Mouse (Mus musculus) forebrain, postnatal 0 days (tissue): ENCODE measurements at regions not wholly inside any gene's neighbourhood (a gene's known extent, or its start where the extent isn't known, plus 50 kb on each side); places are given as distances from the start of the nearest gene placed in this dataset.
A peak's percentile ranks its signal among the peaks of the same experiment; 100 is the strongest.

Source experiments
- ATAC-seq: fragments of 200-750 bp; cut with Nextera tagmentation; 2 replicates; pipeline ENCODE4 v1.8.0; 2017; ENCODE audit warnings: mild to moderate bottlenecking, moderate library complexity
- DNase-seq: peaks from one replicate; pipeline ENCODE4 v3.0.0-alpha.2; 2015
- H3K27ac ChIP-seq: fragments of 300-500 bp; sonication (generic); 2 replicates; pipeline ENCODE4 v1.5.1; 2014; ENCODE audit warnings: low read depth, mild to moderate bottlenecking, antibody characterized with exemption, low read length, moderate library complexity, mixed read lengths
- H3K27me3 ChIP-seq: fragments of 300-500 bp; sonication (generic); 2 replicates; pipeline ENCODE4 v1.6.1; 2014; ENCODE audit warnings: mild to moderate bottlenecking, low read length, mixed read lengths; ENCODE audit not compliant: insufficient read depth
- H3K36me3 ChIP-seq: fragments of 300-500 bp; sonication (generic); 2 replicates; pipeline ENCODE4 v1.6.1; 2014; ENCODE audit warnings: mild to moderate bottlenecking, moderate library complexity; ENCODE audit not compliant: insufficient read depth
- H3K4me1 ChIP-seq: fragments of 300-500 bp; sonication (generic); 2 replicates; pipeline ENCODE4 v1.6.1; 2014; ENCODE audit warnings: antibody characterized with exemption; ENCODE audit not compliant: insufficient read depth
- H3K4me2 ChIP-seq: fragments of 300-500 bp; sonication (generic); 2 replicates; pipeline ENCODE4 v1.6.1; 2014; ENCODE audit warnings: low read depth, mild to moderate bottlenecking, moderate library complexity
- H3K4me3 ChIP-seq: fragments of 300-500 bp; sonication (generic); 2 replicates; pipeline ENCODE4 v1.5.1; 2014; ENCODE audit warnings: low read depth, low read length, mixed read lengths
- H3K9ac ChIP-seq: fragments of 300-500 bp; sonication (generic); 2 replicates; pipeline ENCODE4 v1.6.1; 2014; ENCODE audit warnings: mild to moderate bottlenecking
- H3K9me3 ChIP-seq: fragments of 300-500 bp; sonication (generic); 2 replicates; pipeline ENCODE4 v1.6.1; 2016; ENCODE audit warnings: low read length
- CTCF ChIP-seq: sonication (generic); IDR thresholded peaks from 2 replicates; pipeline ENCODE4 v1.5.1; 2016; ENCODE audit warnings: antibody characterized with exemption, control low read depth, low read depth
- WGBS: fragments of 180-500 bp; shearing (Covaris S2); extraction: QIAGEN DNeasy Blood & Tissue Kit; methylation state at CpG from one replicate; pipeline ENCODE4 v1.1.7; 2014; 5-methylcytosine and 5-hydroxymethylcytosine counted together

- Histone ChIP-seq H3K27me3 (no peaks in the 10 kb centered on the region), H3K9me3 (no peaks in the 10 kb centered on the region), H3K4me3 (no peak overlapping the region), H3K27ac (no peak overlapping the region), H3K36me3 (no peaks in the 10 kb centered on the region), H3K4me1 (no peaks in the 10 kb centered on the region), H3K9ac (no peak overlapping the region), H3K4me2 (no peak overlapping the region)
- 16% methylated on average over 1 of the region's 1 CpGs for WGBS
- no peak; the same call in 1 of the 2 replicates for TF ChIP-seq CTCF
- peak; percentile 17 for DNase-seq
- ATAC-seq, result peak; percentile 82
Observed at GRCm38 (mm10) chr9:85439664-85440063, 112.5 kb upstream of the Tent5a start.

GRCm38 (mm10) chr9:85432220-85432619 lies 105.1 kb upstream of the Tent5a start:
- Histone ChIP-seq H3K4me3 (no peak overlapping the region), H3K9me3 (no peaks in the 10 kb centered on the region), H3K27ac (no peak overlapping the region), H3K4me1 (no peaks in the 10 kb centered on the region), H3K9ac (no peak overlapping the region), H3K27me3 (no peaks in the 10 kb centered on the region), H3K36me3 (no peaks in the 10 kb centered on the region), H3K4me2 (no peak overlapping the region)
- DNase-seq, result no peak
- TF ChIP-seq CTCF, result no peak
- no peak for ATAC-seq
- 77% methylated on average over 2 of the region's 2 CpGs for WGBS

- no peak overlapping the region for H3K27ac ChIP-seq
- no peak for ATAC-seq
- H3K4me3 ChIP-seq, result no peak overlapping the region
- H3K4me2 ChIP-seq, result no peak overlapping the region
- TF ChIP-seq CTCF, result no peak
- no peak for DNase-seq
- no peaks in the 10 kb centered on the region for H3K36me3 ChIP-seq
- no peaks in the 10 kb centered on the region for H3K4me1 ChIP-seq
- no peak overlapping the region for H3K9ac ChIP-seq
- 80% methylated on average over 4 of the region's 4 CpGs for WGBS
- no peaks in the 10 kb centered on the region for H3K27me3 ChIP-seq
- no peaks in the 10 kb centered on the region for H3K9me3 ChIP-seq
Observed at GRCm38 (mm10) chr9:85426809-85427208, 99.7 kb upstream of the Tent5a start.

GRCm38 (mm10) chr9:85423908-85424307 lies 96.8 kb upstream of the Tent5a start:
- Histone ChIP-seq H3K4me3 (no peak overlapping the region), H3K9ac (no peak overlapping the region), H3K27me3 (no peaks in the 10 kb centered on the region), H3K4me2 (no peak overlapping the region), H3K36me3 (no peaks in the 10 kb centered on the region), H3K27ac (no peak overlapping the region), H3K9me3 (no peaks in the 10 kb centered on the region), H3K4me1 (no peaks in the 10 kb centered on the region)
- no peak for TF ChIP-seq CTCF
- 89% methylated on average over 2 of the region's 2 CpGs for WGBS
- ATAC-seq, result no peak
- DNase-seq, result no peak

- Histone ChIP-seq H3K9ac (no peak overlapping the region), H3K4me2 (no peak overlapping the region), H3K4me3 (no peak overlapping the region), H3K27ac (no peak overlapping the region), H3K4me1 (peaks cover 7% of the 10 kb centered on the region), H3K9me3 (no peaks in the 10 kb centered on the region), H3K27me3 (no peaks in the 10 kb centered on the region), H3K36me3 (no peaks in the 10 kb centered on the region)
- ATAC-seq (no peak), DNase-seq (no peak)
- WGBS, result 90% methylated on average over 1 of the region's 1 CpGs
- TF ChIP-seq CTCF, result no peak
Observed at GRCm38 (mm10) chr9:85414391-85414790, 87.2 kb upstream of the Tent5a start.

GRCm38 (mm10) chr9:85413813-85414212 lies 86.7 kb upstream of the Tent5a start:
- H3K4me1 ChIP-seq, result peaks cover 7% of the 10 kb centered on the region
- no peak for TF ChIP-seq CTCF
- no peak for ATAC-seq
- 67% methylated on average over 1 of the region's 1 CpGs for WGBS
- no peak overlapping the region for H3K4me3 ChIP-seq
- H3K9me3 ChIP-seq, result no peaks in the 10 kb centered on the region
- H3K9ac ChIP-seq, result no peak overlapping the region
- H3K4me2 ChIP-seq, result no peak overlapping the region
- no peak overlapping the region for H3K27ac ChIP-seq
- DNase-seq, result no peak
- H3K27me3 ChIP-seq, result no peaks in the 10 kb centered on the region
- no peaks in the 10 kb centered on the region for H3K36me3 ChIP-seq

GRCm38 (mm10) chr9:85410643-85411296 lies 83.6 kb upstream of the Tent5a start:
- Histone ChIP-seq H3K4me3 (no peak overlapping the region), H3K4me1 (peaks cover 7% of the 10 kb centered on the region), H3K27ac (no peak overlapping the region; the same call in 1 of the 2 replicates), H3K4me2 (no peak overlapping the region), H3K27me3 (no peaks in the 10 kb centered on the region), H3K36me3 (no peaks in the 10 kb centered on the region), H3K9me3 (no peaks in the 10 kb centered on the region), H3K9ac (peak overlapping the region; percentile 44)
- TF ChIP-seq CTCF, result no peak
- ATAC-seq (peak; percentile 91), DNase-seq (peak; percentile 73)
- 41% methylated on average over 11 of the region's 11 CpGs for WGBS
